26 mouse cellular contexts compared by ENCODE assay signal in genomic region chr10:10435014-10435413, GRCm38 (mm10). TPM values are rescaled to one million over a fixed set of nuclear protein-coding genes. Genes with fewer than 3 reads are reported as not detected.
DNase-seq lines count a peak whose midpoint lies in the region; ATAC-seq and TF ChIP-seq lines count a peak whose summit lies in the region.
"Had no signal": no experiment of that assay in that cellular context is flagged by ENCODE, and none has a peak within 500 bp of the region (broad histone marks: within the 10 kb centered on the region; RNA-seq: fewer than 3 reads in every experiment).

No protein-coding gene starts in this region.

- ATAC-seq in forebrain, postnatal 0 days, result peak; percentile 55; the same call in 1 of the 2 replicates
- peak; percentile 77; the same call in 1 of the 2 replicates for ATAC-seq in hindbrain, postnatal 0 days
- no peak for ATAC-seq in hindbrain, embryonic 11.5 days (ENCODE audit: low FRiP score)
- peak; percentile 60; the same call in 1 of the 2 replicates for ATAC-seq in neural tube, embryonic 14.5 days (ENCODE audit: low read depth)
- no peak for ATAC-seq in neural tube, embryonic 15.5 days (ENCODE audit: low FRiP score)
- ATAC-seq: CD4-positive, CD25-positive, alpha-beta regulatory T cell, adult 4 months had no signal

- no peaks in the 10 kb centered on the region for H3K4me1 ChIP-seq in forebrain, postnatal 0 days (ENCODE audit: insufficient read depth)
- H3K4me1 ChIP-seq in forebrain, embryonic 10.5 days, result no peaks in the 10 kb centered on the region
- H3K4me1 ChIP-seq in hindbrain, postnatal 0 days (ENCODE audit: insufficient read depth, low read length), result no peaks in the 10 kb centered on the region
- H3K4me1 ChIP-seq in hindbrain, embryonic 11.5 days (replicated peaks; ENCODE audit: control insufficient read depth, insufficient read depth, low read length), result no peaks in the 10 kb centered on the region
- no peaks in the 10 kb centered on the region for H3K4me1 ChIP-seq in neural tube, embryonic 14.5 days (ENCODE audit: control insufficient read depth, insufficient read depth, low read length)
- H3K4me1 ChIP-seq in neural tube, embryonic 15.5 days, result no peaks in the 10 kb centered on the region
- H3K4me1 ChIP-seq: embryonic facial prominence, embryonic 15.5 days; forebrain, embryonic 12.5 days; heart, embryonic 15.5 days had no signal

- H3K9me3 ChIP-seq in forebrain, postnatal 0 days (ENCODE audit: low read length), result no peaks in the 10 kb centered on the region
- H3K9me3 ChIP-seq in forebrain, embryonic 10.5 days, result peaks cover 4% of the 10 kb centered on the region; the same call in 1 of the 2 replicates
- no peaks in the 10 kb centered on the region for H3K9me3 ChIP-seq in hindbrain, postnatal 0 days (ENCODE audit: low read length)
- no peaks in the 10 kb centered on the region for H3K9me3 ChIP-seq in hindbrain, embryonic 11.5 days (ENCODE audit: control insufficient read depth, low read length)
- H3K9me3 ChIP-seq in neural tube, embryonic 14.5 days (ENCODE audit: control insufficient read depth, low read length), result no peaks in the 10 kb centered on the region
- H3K9me3 ChIP-seq in neural tube, embryonic 15.5 days (replicated peaks), result no peaks in the 10 kb centered on the region; the same call in 1 of the 2 replicates
- H3K9me3 ChIP-seq: embryonic facial prominence, embryonic 15.5 days; forebrain, embryonic 12.5 days; G1E; heart, embryonic 15.5 days had no signal

- WGBS in forebrain, postnatal 0 days, result 56% methylated on average over 1 of the region's 1 CpGs
- 80% methylated on average over 1 of the region's 1 CpGs for WGBS in forebrain, embryonic 10.5 days
- 45% methylated on average over 1 of the region's 1 CpGs for whole genome bisulfite sequencing in hindbrain, postnatal 0 days
- WGBS in hindbrain, embryonic 11.5 days, result 71% methylated on average over 1 of the region's 1 CpGs
- 67% methylated on average over 1 of the region's 1 CpGs for WGBS in neural tube, embryonic 14.5 days
- WGBS in neural tube, embryonic 15.5 days, result 80% methylated on average over 1 of the region's 1 CpGs

- TF ChIP-seq CTCF in forebrain, postnatal 0 days (IDR thresholded peaks at IDR 0.05; ENCODE audit: low read depth), result no peak
- TF ChIP-seq CTCF in hindbrain, postnatal 0 days (IDR thresholded peaks at IDR 0.05; ENCODE audit: low read depth), result no peak

- H3K4me3 ChIP-seq in forebrain, postnatal 0 days (ENCODE audit: low read depth, low read length), result no peak overlapping the region
- no peak overlapping the region for H3K4me3 ChIP-seq in forebrain, embryonic 10.5 days
- H3K4me3 ChIP-seq in hindbrain, postnatal 0 days (ENCODE audit: low read length), result no peak overlapping the region
- H3K4me3 ChIP-seq in hindbrain, embryonic 11.5 days (ENCODE audit: low read depth, low read length), result no peak overlapping the region
- no peak overlapping the region for H3K4me3 ChIP-seq in neural tube, embryonic 14.5 days (ENCODE audit: low read depth, low read length)
- H3K4me3 ChIP-seq in neural tube, embryonic 15.5 days (replicated peaks), result no peak overlapping the region
- H3K4me3 ChIP-seq: embryonic facial prominence, embryonic 15.5 days; erythroblast, embryonic 14.5 days; forebrain, embryonic 12.5 days; heart, adult 2 months; heart, embryonic 15.5 days had no signal

- peak; percentile 28 to 39 for DNase-seq in cerebellum, postnatal 10 days
- no peak for DNase-seq in cerebellum, postnatal 4 days (ENCODE audit: low spot score in 2 of 2)
- no peak for DNase-seq in forebrain, postnatal 0 days
- DNase-seq in forebrain, embryonic 10.5 days (ENCODE audit: extremely low spot score, low spot score), result no peak
- peak; percentile 25 for DNase-seq in hindbrain, postnatal 0 days (ENCODE audit: low spot score)
- DNase-seq in hindbrain, embryonic 11.5 days (ENCODE audit: low spot score), result no peak
- DNase-seq: adrenal gland, adult 8-10 months; adrenal gland, postnatal 36 days; B cell, adult 2 months; cerebellum, adult 11 months; cerebellum, adult 9-10 months; embryo, embryonic 11 days; gastrocnemius, postnatal 14 days; heart, adult 2 months; heart, postnatal 14 days; kidney, adult 11 months had no signal

- no peak overlapping the region for H3K4me2 ChIP-seq in forebrain, postnatal 0 days (ENCODE audit: low read depth)
- no peak overlapping the region for H3K4me2 ChIP-seq in hindbrain, postnatal 0 days (ENCODE audit: low read depth, low read length)
- H3K4me2 ChIP-seq in hindbrain, embryonic 11.5 days (replicated peaks; ENCODE audit: low read depth, low read length), result no peak overlapping the region
- H3K4me2 ChIP-seq in neural tube, embryonic 14.5 days (ENCODE audit: low read depth, low read length), result no peak overlapping the region
- no peak overlapping the region for H3K4me2 ChIP-seq in neural tube, embryonic 15.5 days
- H3K4me2 ChIP-seq: embryonic facial prominence, embryonic 15.5 days; forebrain, embryonic 12.5 days; heart, embryonic 11.5 days; heart, embryonic 15.5 days had no signal

- no peaks in the 10 kb centered on the region for H3K36me3 ChIP-seq in forebrain, postnatal 0 days (ENCODE audit: insufficient read depth)
- no peaks in the 10 kb centered on the region for H3K36me3 ChIP-seq in forebrain, embryonic 10.5 days (replicated peaks)
- H3K36me3 ChIP-seq in hindbrain, postnatal 0 days (ENCODE audit: insufficient read depth, low read length), result no peaks in the 10 kb centered on the region
- H3K36me3 ChIP-seq in hindbrain, embryonic 11.5 days (ENCODE audit: control insufficient read depth, insufficient read depth, low read length), result no peaks in the 10 kb centered on the region
- H3K36me3 ChIP-seq in neural tube, embryonic 14.5 days (ENCODE audit: control insufficient read depth, insufficient read depth, low read length), result no peaks in the 10 kb centered on the region
- H3K36me3 ChIP-seq in neural tube, embryonic 15.5 days, result no peaks in the 10 kb centered on the region
- H3K36me3 ChIP-seq: embryonic facial prominence, embryonic 15.5 days; forebrain, embryonic 12.5 days; G1E; heart, embryonic 15.5 days had no signal

- H3K27me3 ChIP-seq in forebrain, postnatal 0 days (ENCODE audit: insufficient read depth, low read length), result no peaks in the 10 kb centered on the region
- H3K27me3 ChIP-seq in forebrain, embryonic 10.5 days (ENCODE audit: poor library complexity, severe bottlenecking), result no peaks in the 10 kb centered on the region
- H3K27me3 ChIP-seq in hindbrain, postnatal 0 days (ENCODE audit: insufficient read depth, low read length), result no peaks in the 10 kb centered on the region
- H3K27me3 ChIP-seq in hindbrain, embryonic 11.5 days (ENCODE audit: control insufficient read depth, insufficient read depth, low read length), result no peaks in the 10 kb centered on the region
- no peaks in the 10 kb centered on the region for H3K27me3 ChIP-seq in neural tube, embryonic 14.5 days (ENCODE audit: control insufficient read depth, insufficient read depth, low read length)
- H3K27me3 ChIP-seq in neural tube, embryonic 15.5 days (replicated peaks), result no peaks in the 10 kb centered on the region
- H3K27me3 ChIP-seq: embryonic facial prominence, embryonic 15.5 days; forebrain, embryonic 12.5 days; heart, embryonic 15.5 days had no signal

- no peak overlapping the region for H3K9ac ChIP-seq in forebrain, postnatal 0 days
- H3K9ac ChIP-seq in hindbrain, postnatal 0 days (replicated peaks; ENCODE audit: low read length), result no peak overlapping the region
- no peak overlapping the region for H3K9ac ChIP-seq in hindbrain, embryonic 11.5 days (ENCODE audit: low read depth, low read length)
- H3K9ac ChIP-seq in neural tube, embryonic 14.5 days (replicated peaks; ENCODE audit: low read depth, low read length), result no peak overlapping the region
- H3K9ac ChIP-seq in neural tube, embryonic 15.5 days (replicated peaks), result no peak overlapping the region
- H3K9ac ChIP-seq: embryonic facial prominence, embryonic 15.5 days; forebrain, embryonic 12.5 days; heart, embryonic 15.5 days had no signal

- H3K27ac ChIP-seq in forebrain, postnatal 0 days (ENCODE audit: low read depth, low read length), result no peak overlapping the region
- H3K27ac ChIP-seq in forebrain, embryonic 10.5 days, result no peak overlapping the region
- H3K27ac ChIP-seq in hindbrain, postnatal 0 days, result no peak overlapping the region
- no peak overlapping the region for H3K27ac ChIP-seq in hindbrain, embryonic 11.5 days (ENCODE audit: low read depth, low read length)
- no peak overlapping the region for H3K27ac ChIP-seq in neural tube, embryonic 14.5 days (ENCODE audit: low read depth, low read length)
- H3K27ac ChIP-seq in neural tube, embryonic 15.5 days (replicated peaks), result no peak overlapping the region
- H3K27ac ChIP-seq: embryonic facial prominence, embryonic 15.5 days; forebrain, embryonic 12.5 days; heart, adult 2 months; heart, embryonic 15.5 days had no signal

RNA-seq across cellular contexts. Expression of gene Adgb, which starts 37.1 kb away (rescaled TPM):
- 0.62 and 0.95 TPM in 2 replicates for total RNA-seq in forebrain, postnatal 0 days (2014; rRNA removed)
- polyA plus RNA-seq in forebrain, postnatal 0 days (2015; fragmentation: Nextera tagmentation; extraction: Ambion mirVana), result 0.16 and 0.30 TPM in 2 replicates
- 0.11 and 0.19 TPM in 2 replicates for polyA plus RNA-seq in forebrain, embryonic 10.5 days (2016; fragmentation: Nextera tagmentation; extraction: Ambion mirVana)
- total RNA-seq in hindbrain, postnatal 0 days (2014; rRNA removed), result 0.14 and 0.63 TPM in 2 replicates
- polyA plus RNA-seq in hindbrain, postnatal 0 days (2015; fragmentation: Nextera tagmentation; extraction: Ambion mirVana), result 0.29 and 0.52 TPM in 2 replicates
- 0.05 and 0.20 TPM in 2 replicates for polyA plus RNA-seq in hindbrain, embryonic 11.5 days (2014; fragmentation: Nextera tagmentation; extraction: Ambion mirVana)
- 0.35 and 0.40 TPM in 2 replicates for polyA plus RNA-seq in neural tube, embryonic 14.5 days (2014; fragmentation: Nextera tagmentation; extraction: Ambion mirVana)
- polyA plus RNA-seq in neural tube, embryonic 15.5 days (2015; fragmentation: Nextera tagmentation; extraction: Ambion mirVana), result 0.20 and 0.31 TPM in 2 replicates
- total RNA-seq: hematopoietic stem cell, adult 5-6 weeks had no signal
- polyA plus RNA-seq: erythroblast, embryonic 14.5 days; G1E had no signal

Comparison
In these comparisons a context has a peak if more than half of its experiments do, and no peak if none do; other contexts are left out.
1. DNase-seq: peak in cerebellum, postnatal 10 days (2 of 2) and hindbrain, postnatal 0 days (single experiment); none in cerebellum, postnatal 4 days (0 of 2), forebrain, postnatal 0 days (single experiment), forebrain, embryonic 10.5 days (single experiment) and hindbrain, embryonic 11.5 days (single experiment).
2. ATAC-seq: peak in forebrain, postnatal 0 days (single experiment), hindbrain, postnatal 0 days (single experiment) and neural tube, embryonic 14.5 days (single experiment); none in hindbrain, embryonic 11.5 days (single experiment) and neural tube, embryonic 15.5 days (single experiment).